Mouse (Mus musculus) T-helper 2 cell (primary cell): Measurements from ENCODE around the gene Plcd1.

ENCODE experiments used
- in situ Hi-C: fragments of 300-600 bp; cut with MboI, MseI; formaldehyde crosslinking; loops from one replicate; pipeline ENCODE4 v1.15.1; 2025; ENCODE audit warnings: high pct_unique_total_duplicates

Gene Plcd1

DNA sequence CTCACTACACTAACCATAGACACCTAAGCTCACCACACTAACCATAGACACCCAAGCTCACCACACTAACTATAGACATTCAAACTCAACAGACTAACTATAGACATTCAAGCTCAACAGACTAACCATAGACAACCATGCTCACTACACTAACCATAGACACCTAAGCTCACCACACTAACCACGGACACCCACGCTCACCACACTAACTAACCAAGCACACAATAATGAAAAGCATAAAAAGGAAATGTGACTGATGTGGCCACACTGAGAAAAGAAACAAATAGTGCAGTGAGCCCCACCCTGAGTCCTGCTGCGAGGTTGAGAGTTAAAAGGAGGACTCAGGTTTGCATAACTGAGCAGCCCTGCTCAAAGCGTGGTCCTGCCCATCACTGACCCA lies 38.0 kb downstream of the Plcd1 start:
- in situ Hi-C loops = no loop called here

DNA sequence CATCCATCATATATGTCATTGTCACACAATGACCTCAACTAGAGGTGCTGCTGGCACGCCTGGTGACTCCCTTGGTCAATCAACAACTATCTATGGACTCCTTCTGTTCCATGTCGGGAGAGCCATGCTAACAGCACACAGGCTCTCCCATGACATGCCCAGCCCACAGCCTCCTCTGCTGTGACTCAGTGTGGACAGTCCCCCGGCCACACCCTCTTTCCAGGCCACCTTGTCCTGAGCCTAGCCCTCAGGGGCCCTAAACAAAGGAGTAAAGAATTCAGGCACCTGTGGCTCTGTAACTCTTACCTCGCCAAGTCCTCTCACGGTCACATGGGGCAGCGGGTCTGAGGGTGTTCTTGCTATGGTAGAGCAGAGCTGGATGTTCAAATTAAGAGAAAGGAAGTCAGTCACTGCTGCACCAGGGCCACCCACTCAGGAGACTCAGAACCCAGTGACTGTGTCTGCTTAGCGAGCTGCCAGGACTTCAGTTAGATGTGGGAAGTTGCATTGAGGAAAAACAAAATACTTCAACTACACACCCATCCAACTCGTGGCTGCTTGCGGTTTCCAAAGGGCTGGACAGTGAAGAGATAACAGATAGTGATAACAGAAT lies 39.2 kb downstream of the Plcd1 start:
- in situ Hi-C loops = no loop called here

DNA sequence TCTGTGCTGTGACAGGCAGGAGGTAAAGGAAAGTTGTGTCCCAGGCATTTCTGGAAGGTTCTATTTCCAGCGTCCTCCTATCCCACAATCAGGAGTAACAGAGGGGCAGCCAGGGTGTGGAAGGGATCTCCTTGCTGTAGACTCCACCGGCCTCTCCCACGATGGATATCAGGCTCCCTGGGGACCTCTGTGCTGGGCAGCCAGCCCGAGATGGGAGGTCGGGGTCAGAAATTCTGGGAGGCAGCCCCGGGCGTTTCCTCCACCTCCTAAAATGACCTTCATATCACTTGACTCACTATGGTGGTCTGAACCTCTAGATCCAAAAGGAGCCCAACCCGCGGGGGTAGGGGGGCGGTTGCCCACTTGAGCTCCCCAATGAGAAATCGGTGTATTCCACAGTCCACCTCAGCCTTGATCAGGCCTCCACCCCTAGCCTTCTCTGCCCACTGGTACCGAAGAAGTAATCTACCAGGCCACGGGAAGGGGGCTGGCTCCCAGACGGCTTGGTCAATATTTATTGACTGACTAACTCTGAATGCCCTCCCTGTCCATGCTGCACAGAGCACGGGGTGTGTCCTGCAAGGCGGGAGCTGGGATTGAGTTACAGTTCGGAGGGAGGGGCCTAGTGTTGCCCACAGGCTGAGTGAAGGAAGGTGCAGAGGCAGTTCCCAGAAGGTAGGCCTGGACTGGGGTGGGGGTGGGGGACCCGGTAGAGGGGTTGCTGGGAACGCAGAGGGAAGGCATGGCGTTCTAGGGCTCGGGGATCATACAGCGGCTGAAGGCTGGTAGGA lies 41.0 kb downstream of the Plcd1 start, which contains the start of gene Vill:
Vill (plus strand) TSS at position 625 of the 791 bp plus-strand sequence.
- in situ Hi-C loops = no loop called here

DNA sequence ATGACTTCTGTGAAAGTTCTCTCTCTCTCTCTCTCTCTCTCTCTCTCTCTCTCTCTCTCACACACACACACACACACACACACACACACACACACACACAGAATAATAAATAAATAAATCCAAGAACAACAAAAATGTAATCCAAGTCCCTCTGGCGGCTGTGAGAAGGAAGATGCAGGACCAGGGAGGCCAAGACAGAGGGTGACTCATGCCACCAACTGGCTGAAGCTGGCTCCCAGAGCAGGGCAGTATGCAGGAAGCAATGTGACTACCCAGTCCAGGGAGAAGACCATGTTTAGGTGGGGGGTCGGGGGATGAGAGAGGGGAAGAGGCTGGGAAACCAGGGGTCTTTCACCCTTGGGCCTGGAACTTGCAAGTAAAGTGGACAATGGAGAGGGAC lies 42.1 kb downstream of the Plcd1 start:
- in situ Hi-C loops = no loop called here

DNA sequence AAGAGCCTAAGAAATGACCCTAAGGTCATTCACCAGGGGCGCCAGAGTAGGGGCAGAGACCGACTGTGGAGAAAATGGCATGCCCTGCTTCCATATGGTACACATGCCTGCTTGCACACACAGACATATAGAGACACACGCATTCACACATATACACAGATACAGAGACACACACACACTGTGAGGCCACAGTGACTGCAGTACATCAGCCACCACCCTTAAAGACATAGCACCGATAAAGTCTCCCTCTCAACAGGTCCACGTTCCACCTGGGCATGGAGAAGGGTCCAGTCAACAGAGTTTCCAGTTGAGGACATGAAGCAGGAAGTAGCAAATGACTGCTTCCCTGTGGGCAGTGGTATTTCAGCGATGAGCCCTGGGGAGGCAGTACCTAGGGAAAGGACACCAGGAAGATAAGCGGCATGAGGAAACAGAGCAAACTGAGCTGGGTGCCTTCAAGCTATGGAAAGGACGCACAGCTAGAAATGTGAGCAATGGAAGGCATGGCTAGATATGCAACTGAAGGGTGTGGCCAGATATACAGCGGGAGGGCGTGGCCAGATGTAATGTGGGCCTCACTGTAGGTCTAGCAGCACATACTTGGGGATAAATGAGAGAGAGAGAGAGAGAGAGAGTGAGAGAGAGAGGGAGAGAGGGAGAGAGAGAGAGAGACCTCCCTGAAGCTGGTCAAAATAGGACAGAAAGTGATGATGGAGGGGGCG lies 45.0 kb downstream of the Plcd1 start:
- in situ Hi-C loops = no loop called here

DNA sequence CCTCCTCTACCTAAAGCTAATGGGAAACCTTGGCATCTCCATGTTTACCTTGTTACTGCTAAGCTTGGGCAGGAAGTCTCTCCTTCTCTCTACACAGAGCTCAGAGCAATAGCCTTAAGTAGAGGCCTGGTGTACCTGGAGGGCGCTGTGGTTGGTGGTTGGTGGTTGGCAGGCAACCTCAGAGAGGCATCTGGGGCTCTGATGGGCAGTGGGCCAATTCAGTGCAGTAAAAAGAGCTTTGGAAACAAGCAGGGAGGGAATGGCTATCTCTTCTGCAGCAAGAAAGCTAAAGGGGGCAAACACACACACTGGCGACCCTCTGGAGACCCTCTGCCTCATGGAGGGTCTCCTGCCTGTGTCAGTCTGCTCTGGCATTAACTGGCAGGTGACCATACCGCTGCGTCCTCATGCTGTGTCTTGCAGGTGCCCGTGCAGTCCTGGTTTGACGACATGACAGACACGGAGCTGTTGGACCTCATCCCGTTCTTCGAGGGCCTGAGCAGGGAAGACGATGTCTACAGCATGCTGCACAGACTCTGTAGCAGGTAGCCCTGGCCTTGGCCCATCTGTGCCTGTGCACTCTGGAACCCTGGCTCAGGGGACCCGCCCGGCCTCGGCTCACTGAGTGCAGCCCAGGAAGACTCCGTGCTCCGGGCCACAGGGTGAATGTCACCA lies 53.1 kb downstream of the Plcd1 start:
- in situ Hi-C loops = no loop called here

DNA sequence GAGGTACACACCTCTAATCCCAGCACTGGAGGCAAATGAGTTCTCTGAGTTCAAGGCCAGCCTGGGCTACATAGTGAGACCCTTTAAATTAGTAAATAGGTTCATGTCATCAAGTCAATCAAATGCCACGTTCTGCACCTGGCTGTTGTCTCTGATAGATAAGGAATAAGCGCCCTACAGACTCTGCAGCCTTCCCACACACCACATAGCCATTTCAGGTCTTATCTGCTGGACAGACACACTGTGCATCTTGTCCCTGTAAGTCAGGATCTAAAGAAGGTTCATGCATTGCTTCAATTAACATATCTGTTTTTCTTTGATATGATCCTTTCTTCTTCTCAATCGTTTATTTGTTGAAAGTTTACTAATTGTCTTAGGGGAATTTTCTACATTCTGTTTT lies 54.7 kb downstream of the Plcd1 start:
- in situ Hi-C loops = no loop called here

DNA sequence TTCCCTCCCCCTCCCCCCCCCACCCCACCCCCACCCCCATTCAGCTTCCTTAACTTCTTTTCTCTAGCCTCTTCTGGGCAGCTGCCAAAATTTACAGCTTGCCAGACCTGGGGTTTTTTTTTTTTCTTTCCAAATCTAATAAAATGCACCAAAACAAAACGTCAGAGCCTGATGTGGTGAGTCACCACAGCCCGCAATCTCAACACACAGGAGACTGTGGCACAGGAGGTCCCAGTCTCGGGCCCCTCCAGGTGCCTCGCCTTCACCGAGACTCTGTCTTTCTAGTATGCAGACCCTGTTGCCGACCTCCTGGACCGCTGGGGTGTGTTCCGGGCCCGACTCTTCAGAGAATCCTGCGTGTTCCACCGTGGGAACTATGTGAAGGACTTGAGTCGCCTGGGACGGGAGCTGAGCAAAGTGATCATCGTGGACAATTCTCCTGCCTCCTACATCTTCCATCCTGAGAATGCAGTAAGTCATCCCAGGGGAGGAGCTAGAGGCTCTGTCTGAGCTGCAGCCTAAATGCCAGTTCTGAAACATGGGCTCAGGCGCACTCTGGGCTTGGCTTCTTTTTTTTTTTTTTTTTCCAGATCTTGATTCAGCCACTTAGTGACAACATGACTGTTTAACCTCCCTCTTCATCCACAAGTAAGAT lies 56.1 kb downstream of the Plcd1 start:
- in situ Hi-C loops = no loop called here

DNA sequence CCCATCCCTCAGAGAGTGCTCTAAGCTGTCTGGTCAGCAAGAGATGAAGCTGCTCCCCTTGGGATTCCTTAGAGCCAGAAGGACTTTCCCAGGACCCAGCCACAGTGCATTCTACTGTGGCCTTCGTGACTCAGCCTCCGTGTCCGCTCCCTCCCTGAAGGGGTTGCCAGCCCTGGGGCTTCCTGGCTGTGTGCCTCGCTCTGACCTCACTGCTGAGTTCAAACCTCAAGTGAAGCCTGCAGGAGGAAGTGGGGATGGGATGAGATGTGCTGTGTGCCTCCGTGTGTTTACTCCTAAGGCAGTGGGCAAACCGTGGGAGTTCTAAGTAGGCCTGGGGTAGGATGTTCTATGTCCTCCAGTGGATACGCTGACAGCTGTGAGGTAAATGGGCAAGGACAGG lies 57.5 kb downstream of the Plcd1 start:
- in situ Hi-C loops = no loop called here

DNA sequence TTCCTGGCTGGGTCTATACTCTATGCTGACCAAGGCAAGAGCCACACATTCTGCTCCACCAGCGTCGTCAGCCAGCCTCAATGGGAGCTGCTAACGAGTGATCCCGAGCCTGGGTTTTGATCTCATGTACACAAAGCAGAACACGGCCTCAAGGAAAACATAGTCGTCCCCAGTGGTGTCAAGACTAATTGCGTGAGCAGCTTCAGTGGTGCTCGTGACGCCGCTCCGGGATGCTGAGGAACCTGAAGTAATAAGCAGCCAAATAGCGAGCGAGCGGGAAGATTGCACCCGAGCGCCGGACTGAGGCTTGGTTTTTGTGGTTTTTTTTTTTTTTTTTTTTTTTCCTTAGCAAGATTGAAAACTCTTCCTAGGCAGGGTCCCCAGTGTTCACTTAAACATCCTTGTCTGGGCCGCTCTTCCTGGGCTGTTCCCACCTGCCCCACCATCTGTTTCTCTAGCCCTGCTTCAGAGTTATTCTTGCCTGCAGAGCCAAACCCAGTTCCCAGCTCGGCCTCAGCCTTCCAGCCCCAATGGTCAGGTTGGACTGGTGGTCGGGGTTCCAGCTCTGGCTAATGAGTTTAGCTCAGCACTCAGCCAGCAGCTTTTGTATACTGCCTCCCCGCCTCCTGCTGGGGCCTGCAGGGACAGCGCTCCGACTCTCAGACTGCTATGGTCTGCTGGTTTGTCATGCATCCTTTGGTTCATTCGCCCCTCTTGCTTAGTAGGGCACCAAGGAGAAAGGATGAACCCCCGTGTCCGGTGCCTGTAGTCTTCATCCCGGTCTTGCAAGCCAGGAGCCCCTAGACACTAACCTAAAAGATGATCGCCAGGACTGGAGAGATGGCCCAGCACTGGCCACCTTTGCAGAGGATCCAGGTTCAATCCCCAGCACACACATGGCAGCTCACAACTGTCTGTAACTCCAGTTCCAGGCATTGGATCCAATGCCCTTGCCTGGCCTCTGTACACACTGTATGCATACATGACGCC lies 58.3 kb downstream of the Plcd1 start:
- in situ Hi-C loops = no loop called here

DNA sequence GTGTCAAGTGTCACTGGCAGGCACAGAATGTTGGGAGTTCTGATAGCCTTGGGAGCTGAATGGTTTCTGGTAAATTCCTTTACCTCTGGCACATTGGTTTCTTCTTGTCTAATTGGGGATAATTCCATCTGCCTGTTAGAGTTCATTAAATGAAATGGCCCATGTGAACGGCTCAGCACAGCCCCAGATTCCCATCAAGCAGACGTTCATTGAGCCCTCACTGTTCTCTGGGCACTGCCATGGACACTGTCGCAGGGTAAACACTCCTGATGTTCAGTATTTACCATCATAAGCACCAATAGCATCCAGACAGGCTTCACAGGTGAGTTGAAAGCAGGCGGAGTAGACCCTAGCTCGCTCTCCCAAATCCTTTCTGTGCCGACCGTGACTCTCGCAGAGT lies 59.2 kb downstream of the Plcd1 start:
- in situ Hi-C loops = no loop called here

DNA sequence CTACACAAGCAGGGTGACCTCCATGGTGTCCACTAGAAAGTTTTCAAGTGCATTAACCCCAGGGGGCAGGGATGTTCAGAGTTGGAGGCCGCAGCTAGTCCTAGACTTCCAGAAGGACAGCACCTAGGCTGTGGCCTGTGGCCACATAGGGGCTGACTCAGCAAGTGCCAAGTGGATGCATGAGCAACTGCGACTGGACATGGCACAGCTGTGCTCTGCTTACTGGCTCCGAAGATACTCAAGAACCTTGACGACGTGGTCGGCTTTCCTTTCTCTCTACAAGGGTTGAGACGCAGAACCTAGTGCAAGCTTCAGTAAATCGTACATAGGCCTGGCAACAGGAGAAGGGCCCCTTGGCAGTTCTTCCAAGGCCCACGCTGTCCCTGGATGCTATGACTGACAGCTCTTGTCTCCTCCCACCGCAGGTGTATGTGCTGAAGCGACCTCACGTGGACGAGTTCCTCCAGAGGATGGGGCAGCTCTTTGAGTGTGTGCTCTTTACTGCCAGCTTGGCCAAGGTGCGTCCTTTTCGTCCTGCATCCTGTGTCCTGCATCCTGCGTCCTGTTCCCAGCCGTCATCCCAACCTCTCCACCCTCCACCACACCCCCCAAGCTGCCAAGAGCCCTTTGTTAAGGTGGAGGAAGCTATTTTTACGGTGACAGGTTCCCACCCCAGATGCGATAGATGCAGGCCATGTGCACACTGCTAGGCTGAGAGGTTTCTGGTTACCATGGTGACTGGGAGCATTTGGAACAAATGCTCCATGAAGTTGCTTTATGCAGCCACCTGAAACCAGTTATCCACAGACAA lies 60.0 kb downstream of the Plcd1 start:
- in situ Hi-C loops = no loop called here

DNA sequence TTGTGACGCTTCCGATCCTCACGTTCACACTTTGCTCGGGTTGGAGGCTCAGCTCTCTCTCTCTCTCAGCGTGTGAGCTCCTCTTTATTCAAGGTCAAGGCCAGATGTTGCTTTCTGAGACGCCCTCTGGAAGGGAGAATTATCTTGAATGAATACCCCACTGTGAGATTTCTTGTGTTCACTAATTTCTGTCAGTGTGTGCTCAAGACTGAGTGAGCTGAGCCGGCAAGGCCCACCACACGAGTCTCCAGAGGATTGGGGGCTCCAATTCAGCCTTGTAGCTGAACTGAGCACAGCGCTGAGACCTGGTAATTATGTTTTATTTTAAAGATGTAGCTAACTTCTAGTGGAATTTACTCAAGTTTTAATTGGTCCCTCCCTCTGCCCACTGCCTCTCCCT lies 60.8 kb downstream of the Plcd1 start:
- in situ Hi-C loops = no loop called here

DNA sequence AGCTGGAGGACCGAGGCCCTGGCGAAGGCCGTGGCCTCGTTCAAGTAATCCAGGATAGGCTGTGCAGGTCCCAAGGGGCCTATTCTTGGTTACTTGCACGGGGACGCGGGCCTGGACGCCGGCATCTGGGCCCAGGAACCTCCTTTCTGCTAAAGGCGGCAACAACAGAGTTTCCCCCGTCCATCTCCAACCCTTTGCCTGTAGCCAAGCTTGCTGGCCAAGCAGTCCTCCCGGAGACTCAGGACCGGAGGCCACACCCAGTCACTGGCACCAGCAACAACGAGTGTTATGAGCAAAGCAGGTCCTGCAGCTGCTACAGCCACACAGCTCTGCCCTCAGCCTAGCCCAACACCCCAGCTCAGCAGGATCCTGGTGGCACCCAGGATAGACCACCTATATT lies 61.5 kb downstream of the Plcd1 start:
- in situ Hi-C loops = no loop called here

DNA sequence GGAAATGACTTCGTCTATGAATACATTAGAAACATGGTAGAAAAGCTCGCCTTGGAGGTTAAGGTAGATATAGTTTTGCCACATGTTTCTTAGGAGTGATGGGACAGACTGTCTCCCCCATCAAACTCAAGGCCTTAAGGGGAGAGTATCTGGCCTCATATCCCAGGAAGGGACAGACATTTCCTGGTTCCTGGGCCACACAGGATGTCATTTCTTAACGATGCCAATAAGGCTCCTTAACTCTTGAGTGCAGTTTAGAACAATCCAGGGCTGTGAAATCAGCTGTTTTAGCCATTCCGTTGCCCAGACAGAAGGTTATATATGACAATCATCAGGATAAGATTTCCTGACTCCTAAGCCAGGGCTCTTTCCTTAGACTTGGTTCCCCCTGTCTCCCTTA lies 62.3 kb downstream of the Plcd1 start:
- in situ Hi-C loops = no loop called here

DNA sequence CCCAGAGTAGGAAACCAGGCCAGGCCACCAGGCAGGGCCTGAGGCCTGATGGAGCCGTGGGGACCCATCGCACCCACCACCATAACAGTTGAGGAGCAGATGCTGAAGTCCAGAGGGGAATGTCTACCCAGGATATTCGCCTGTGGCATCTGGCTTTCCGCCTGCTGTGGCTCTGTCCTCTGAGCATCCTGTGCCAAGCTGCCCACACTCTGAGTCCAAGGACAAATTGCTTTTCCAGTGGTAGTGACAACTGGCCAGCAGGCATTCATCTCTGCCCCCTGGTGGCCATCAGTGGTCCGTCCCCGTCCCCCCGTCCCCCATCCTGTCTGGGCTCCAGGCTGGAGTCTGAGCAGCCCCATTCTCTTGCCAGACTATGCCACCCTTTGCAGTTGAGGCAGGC lies 63.7 kb downstream of the Plcd1 start:
- in situ Hi-C loops = no loop called here

DNA sequence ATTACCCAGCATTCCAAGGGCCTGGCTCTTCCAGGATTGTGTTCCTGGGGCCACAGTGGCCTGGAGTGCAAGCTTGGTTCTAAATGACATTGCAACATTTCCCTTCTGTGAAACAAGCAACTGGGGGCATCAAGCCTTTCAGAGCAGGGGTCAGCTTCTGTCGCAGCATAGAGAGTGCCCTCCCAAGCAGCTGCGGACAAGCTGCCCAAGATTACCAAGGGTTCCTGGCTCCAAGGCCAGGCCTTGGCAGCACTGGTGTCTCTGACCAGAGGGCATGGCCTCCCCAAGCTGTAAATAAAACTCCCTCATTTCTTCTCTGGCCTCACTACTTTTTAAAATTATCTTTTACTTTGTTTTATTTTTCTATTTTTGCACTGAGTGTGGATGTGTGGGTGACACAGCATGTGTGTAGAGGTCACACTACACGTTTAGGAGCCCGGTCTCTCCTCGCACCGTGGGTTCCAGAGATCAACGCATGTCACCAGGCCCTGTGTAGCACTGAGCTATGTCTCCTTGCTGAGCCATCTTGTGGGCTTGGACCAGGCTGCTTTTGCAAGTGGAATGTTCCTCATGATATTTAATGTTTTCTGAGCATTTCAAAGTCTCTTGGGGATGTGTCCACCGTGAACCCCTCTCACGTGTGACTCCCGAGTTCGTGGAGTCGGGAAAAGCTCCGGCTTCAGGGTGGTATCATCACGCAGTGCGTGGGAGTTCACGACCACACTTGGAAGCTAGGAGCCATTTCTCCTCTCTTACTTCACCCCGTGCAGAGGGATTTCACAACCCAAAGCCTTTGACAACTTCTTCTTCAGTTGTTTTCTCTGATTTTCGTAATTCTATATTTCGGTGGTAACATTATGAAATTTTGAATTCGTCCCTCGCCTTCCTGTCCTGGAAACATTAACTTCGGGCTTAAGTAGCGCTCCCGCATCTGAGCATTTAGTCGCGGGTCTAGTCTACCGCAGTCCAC lies 64.8 kb downstream of the Plcd1 start:
- in situ Hi-C loops = no loop called here

DNA sequence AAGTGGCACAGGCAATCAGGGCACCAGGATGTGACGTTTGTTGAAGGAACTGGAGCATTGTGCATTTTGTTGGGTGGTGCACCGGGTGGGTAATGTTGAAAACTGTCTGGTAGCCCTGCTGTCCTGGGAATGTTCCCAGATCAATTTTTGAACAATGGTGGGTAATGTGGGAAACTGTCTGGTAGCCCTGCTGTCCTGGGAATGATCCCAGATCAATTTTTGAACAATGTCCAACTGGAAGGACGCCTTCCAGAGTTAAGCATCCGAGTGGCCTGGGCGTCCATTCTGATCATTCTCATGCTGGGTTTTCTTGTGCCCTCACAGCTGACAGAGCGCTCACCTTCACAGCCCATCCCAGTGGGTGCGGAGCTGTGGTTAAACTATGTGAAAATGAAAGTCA lies 66.0 kb downstream of the Plcd1 start:
- in situ Hi-C loops = no loop called here
